Mouse (Mus musculus): ENCODE data around the gene Aldh8a1. TPM values are rescaled to one million over a fixed set of nuclear protein-coding genes. Genes with fewer than 3 reads are reported as not detected.

The Aldh8a1 gene
- total RNA-seq, 4 experiments from 2014 or later, result 0.37 to 0.87 TPM; not detected in 2

- no peak for DNase-seq (ENCODE audit: low spot score in 2 of 2)
Observed at GRCm38 (mm10) chr10:21416184-21416583, 39.1 kb downstream of the Aldh8a1 start.

GRCm38 (mm10) chr10:21419188-21419587 lies 42.1 kb downstream of the Aldh8a1 start:
- no peak for DNase-seq (ENCODE audit: low spot score in 2 of 2)

- DNase-seq (ENCODE audit: low spot score in 2 of 2), result peak in 1 of 2 experiments; percentile 48
Observed at GRCm38 (mm10) chr10:21420457-21421424, 43.6 kb downstream of the Aldh8a1 start.

GRCm38 (mm10) chr10:21426515-21426914 lies 49.4 kb downstream of the Aldh8a1 start:
- no peak for DNase-seq (ENCODE audit: low spot score in 2 of 2)

- no peak for DNase-seq (ENCODE audit: low spot score in 2 of 2)
Observed at GRCm38 (mm10) chr10:21427996-21428395, 50.9 kb downstream of the Aldh8a1 start.

- DNase-seq (ENCODE audit: low spot score in 2 of 2), result no peak
Observed at GRCm38 (mm10) chr10:21439268-21439667, 62.2 kb downstream of the Aldh8a1 start.

- no peak for DNase-seq (ENCODE audit: low spot score in 2 of 2)
Observed at GRCm38 (mm10) chr10:21441020-21441419, 63.9 kb downstream of the Aldh8a1 start.

GRCm38 (mm10) chr10:21441690-21442089 lies 64.6 kb downstream of the Aldh8a1 start:
- no peak for DNase-seq (ENCODE audit: low spot score in 2 of 2)

- DNase-seq (ENCODE audit: low spot score in 2 of 2), result peak; percentile 33 to 34
Observed at GRCm38 (mm10) chr10:21443646-21444324, 66.7 kb downstream of the Aldh8a1 start.

GRCm38 (mm10) chr10:21444410-21444809 lies 67.3 kb downstream of the Aldh8a1 start:
- DNase-seq (ENCODE audit: low spot score in 2 of 2), result no peak

Other genes with a start within 250 kb of the Aldh8a1 start
- under 1 TPM; 0.54 to 0.71 (median 0.63) TPM for gene Myb, start 216.3 kb upstream of the Aldh8a1 start, total RNA-seq (2022)
- gene Hbs1l, start 81.3 kb upstream of the Aldh8a1 start, total RNA-seq (2022), result 10 to 100 TPM; 53.7 to 72.2 (median 64.1) TPM
- gene 1700020N01Rik, start 215.9 kb downstream of the Aldh8a1 start, total RNA-seq (2022), result not detected